Mouse (Mus musculus) heart, embryonic 11.5 days (tissue): ENCODE data around the gene Hus1. TPM values are rescaled to one million over a fixed set of nuclear protein-coding genes. Genes with fewer than 3 reads are reported as not detected.

ENCODE experiments used
- ATAC-seq: fragments of 200-750 bp; cut with Nextera tagmentation; replicated peaks from 2 replicates; pipeline ENCODE4 v1.8.0; 2017; ENCODE audit warnings: moderate library complexity; ENCODE audit not compliant: insufficient number of reproducible peaks, low FRiP score, low TSS enrichment
- H3K27ac ChIP-seq: fragments of 300-500 bp; sonication (generic); 2 replicates; pipeline ENCODE4 v1.5.1; 2014; ENCODE audit warnings: mild to moderate bottlenecking, low read depth, low read length
- H3K27me3 ChIP-seq: fragments of 300-500 bp; sonication (generic); 2 replicates; pipeline ENCODE4 v1.6.1; 2014; ENCODE audit warnings: mild to moderate bottlenecking, low read length, mixed read lengths; ENCODE audit not compliant: control insufficient read depth, insufficient read depth
- H3K36me3 ChIP-seq: fragments of 300-500 bp; sonication (generic); 2 replicates; pipeline ENCODE4 v1.6.1; 2014; ENCODE audit warnings: mild to moderate bottlenecking, low read length, moderate library complexity, mixed read lengths; ENCODE audit not compliant: control insufficient read depth, insufficient read depth
- H3K4me1 ChIP-seq: fragments of 300-500 bp; sonication (generic); 2 replicates; pipeline ENCODE4 v1.6.1; 2014; ENCODE audit warnings: low read length; ENCODE audit not compliant: control insufficient read depth, insufficient read depth
- H3K4me2 ChIP-seq: fragments of 300-500 bp; sonication (generic); 2 replicates; pipeline ENCODE4 v1.6.1; 2014; ENCODE audit warnings: mild to moderate bottlenecking, moderate library complexity
- H3K4me3 ChIP-seq: fragments of 300-500 bp; sonication (generic); 2 replicates; pipeline ENCODE4 v1.5.1; 2014; ENCODE audit warnings: low read depth, low read length
- H3K9ac ChIP-seq: fragments of 300-500 bp; sonication (generic); 2 replicates; pipeline ENCODE4 v1.6.1; 2014; ENCODE audit warnings: mild to moderate bottlenecking, low read depth, low read length, moderate library complexity
- H3K9me3 ChIP-seq: fragments of 300-500 bp; sonication (generic); replicated peaks from 2 replicates; pipeline ENCODE4 v1.6.1; 2016; ENCODE audit warnings: low read length; ENCODE audit not compliant: control insufficient read depth
- WGBS: fragments of 180-500 bp; shearing (Covaris S2); extraction: QIAGEN DNeasy Blood & Tissue Kit; methylation state at CpG from one replicate; pipeline ENCODE4 v1.1.7; 2014; ENCODE audit not compliant: insufficient replicate concordance; 5-methylcytosine and 5-hydroxymethylcytosine counted together
- polyA plus RNA-seq: library from polyadenylated mRNA; unstranded; fragments of >200 nt; fragmentation: Nextera tagmentation; extraction: Ambion mirVana; gene quantifications from 2 replicates; pipeline ENCODE4 v1.2.1, GENCODE M21; 2014

The Hus1 gene
- polyA plus RNA-seq, 1 experiment from 2014 or later, result 14.5 TPM

DNA sequence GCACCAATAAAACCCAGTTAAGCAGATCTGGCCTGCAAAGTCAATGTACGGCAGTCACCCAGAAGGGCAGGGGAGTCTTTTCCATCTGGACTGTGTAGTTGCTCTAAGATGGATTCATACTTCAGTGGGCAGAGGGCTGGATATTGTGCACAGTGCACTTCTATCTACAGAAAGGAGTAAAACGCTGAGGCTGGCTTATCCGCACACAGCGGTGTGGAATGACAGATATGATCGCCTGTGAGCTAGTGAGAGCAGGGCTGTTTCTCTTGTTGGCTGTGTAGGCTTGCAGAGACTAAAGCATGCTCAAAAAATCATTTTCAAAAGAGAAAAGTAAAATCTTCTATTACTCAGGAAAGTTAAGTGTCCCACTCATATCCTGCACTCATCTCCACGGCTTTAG is 38.9 kb downstream of the Hus1 start:
- 52% methylated on average over 6 of the region's 6 CpGs for WGBS
- ATAC-seq, result no peak
- Histone ChIP-seq H3K27me3 (no peaks in the 10 kb centered on the region), H3K4me1 (no peaks in the 10 kb centered on the region), H3K36me3 (no peaks in the 10 kb centered on the region), H3K27ac (no peak overlapping the region), H3K9ac (no peak overlapping the region), H3K9me3 (no peaks in the 10 kb centered on the region), H3K4me3 (no peak overlapping the region), H3K4me2 (no peak overlapping the region)

DNA sequence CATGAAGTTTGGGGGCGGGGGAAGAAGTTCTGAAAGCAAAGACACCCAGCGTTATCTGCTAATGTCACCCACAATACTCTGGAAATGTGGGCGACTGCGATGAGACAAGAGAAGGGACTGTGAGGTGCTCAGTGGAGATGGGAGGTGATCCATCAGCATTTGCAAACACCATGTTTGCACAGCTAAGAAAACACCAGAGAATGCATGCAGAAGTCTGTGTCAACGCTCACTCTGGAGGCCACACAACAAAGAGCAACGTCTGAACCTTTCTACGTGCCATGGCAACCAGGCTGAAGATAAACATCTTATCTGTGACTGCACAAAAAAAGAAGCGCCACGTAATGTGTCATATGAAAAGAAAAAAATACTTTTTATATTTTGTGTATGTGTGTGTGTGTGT is 40.5 kb downstream of the Hus1 start:
- no peaks in the 10 kb centered on the region for H3K27me3 ChIP-seq
- WGBS, result 64% methylated on average over 9 of the region's 9 CpGs
- no peak overlapping the region for H3K4me2 ChIP-seq
- H3K4me3 ChIP-seq, result no peak overlapping the region
- H3K27ac ChIP-seq, result no peak overlapping the region
- H3K36me3 ChIP-seq, result no peaks in the 10 kb centered on the region
- no peaks in the 10 kb centered on the region for H3K4me1 ChIP-seq
- no peak overlapping the region for H3K9ac ChIP-seq
- H3K9me3 ChIP-seq, result no peaks in the 10 kb centered on the region
- ATAC-seq, result no peak; the same call in 1 of the 2 replicates

DNA sequence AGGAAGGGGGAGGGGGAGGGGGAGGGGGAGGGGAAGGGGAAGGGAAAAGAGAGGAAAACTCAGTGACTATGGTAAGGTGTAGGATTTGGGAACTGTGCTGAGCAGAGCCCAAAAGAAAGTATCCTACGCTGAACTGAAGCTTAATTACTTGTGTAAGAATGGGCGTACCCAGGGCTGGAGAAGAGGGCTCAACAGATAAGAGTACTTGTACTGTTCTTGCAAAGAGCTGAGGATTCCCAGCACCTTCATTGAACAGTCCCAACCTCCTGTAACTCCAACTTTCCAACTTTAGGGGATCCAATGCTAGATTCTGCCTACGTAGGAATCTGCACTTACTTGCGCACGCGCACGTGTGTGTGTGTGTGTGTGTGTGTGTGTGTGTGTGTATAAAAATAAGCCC is 42.9 kb downstream of the Hus1 start:
- WGBS, result 91% methylated on average over 7 of the region's 7 CpGs
- Histone ChIP-seq H3K27ac (no peak overlapping the region), H3K9ac (no peak overlapping the region), H3K27me3 (no peaks in the 10 kb centered on the region), H3K4me1 (no peaks in the 10 kb centered on the region), H3K4me3 (no peak overlapping the region), H3K36me3 (no peaks in the 10 kb centered on the region), H3K4me2 (no peak overlapping the region), H3K9me3 (no peaks in the 10 kb centered on the region)
- no peak for ATAC-seq

DNA sequence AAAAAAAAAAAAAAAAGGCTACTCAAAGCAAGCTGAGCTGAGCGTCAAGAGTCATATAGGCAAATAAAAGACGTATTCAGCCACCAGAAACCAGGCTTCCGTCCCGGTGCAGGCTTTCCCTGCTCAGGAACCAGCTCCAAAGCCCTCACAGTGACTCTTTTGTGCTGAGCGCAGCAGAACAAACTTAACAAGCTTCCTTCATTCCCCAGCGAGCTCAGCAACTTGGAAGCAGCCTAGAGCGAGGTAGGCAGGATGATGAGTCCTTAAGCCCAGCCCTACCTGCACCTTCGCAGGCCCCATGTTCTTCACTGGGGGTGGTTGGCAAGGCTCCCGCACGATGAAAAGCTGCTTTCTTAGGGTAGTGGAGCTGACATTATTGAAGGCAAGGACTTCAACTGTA is 52.4 kb downstream of the Hus1 start:
- no peaks in the 10 kb centered on the region for H3K9me3 ChIP-seq
- H3K9ac ChIP-seq, result no peak overlapping the region
- no peak overlapping the region for H3K4me2 ChIP-seq
- ATAC-seq, result no peak
- WGBS, result 76% methylated on average over 10 of the region's 10 CpGs
- no peaks in the 10 kb centered on the region for H3K36me3 ChIP-seq
- H3K4me3 ChIP-seq, result no peak overlapping the region
- H3K4me1 ChIP-seq, result no peaks in the 10 kb centered on the region
- no peaks in the 10 kb centered on the region for H3K27me3 ChIP-seq
- no peak overlapping the region for H3K27ac ChIP-seq

DNA sequence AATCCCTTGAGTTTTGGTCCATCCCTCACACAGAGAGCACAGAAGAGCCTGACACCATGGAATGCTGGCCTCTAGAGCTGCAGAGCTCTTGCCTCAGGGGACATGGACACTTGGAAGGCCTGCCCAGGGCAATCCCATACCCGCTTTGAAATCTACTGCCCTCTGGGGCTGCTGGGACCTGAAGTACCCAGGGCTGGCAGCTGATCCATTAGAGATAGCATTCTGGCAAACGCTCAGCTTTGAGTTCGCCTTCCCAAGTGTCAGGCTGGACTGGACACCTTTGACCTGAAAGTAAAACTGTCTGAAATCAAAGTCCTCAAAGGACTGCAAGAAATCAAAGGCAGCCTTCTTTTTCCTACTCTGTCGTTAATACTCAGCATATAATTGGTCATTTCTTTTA is 52.9 kb downstream of the Hus1 start:
- H3K4me2 ChIP-seq, result no peak overlapping the region
- no peak overlapping the region for H3K27ac ChIP-seq
- H3K36me3 ChIP-seq, result no peaks in the 10 kb centered on the region
- H3K27me3 ChIP-seq, result no peaks in the 10 kb centered on the region
- ATAC-seq, result no peak
- no peaks in the 10 kb centered on the region for H3K4me1 ChIP-seq
- H3K9ac ChIP-seq, result no peak overlapping the region
- H3K9me3 ChIP-seq, result no peaks in the 10 kb centered on the region
- WGBS, result 55% methylated on average over 4 of the region's 4 CpGs
- no peak overlapping the region for H3K4me3 ChIP-seq

DNA sequence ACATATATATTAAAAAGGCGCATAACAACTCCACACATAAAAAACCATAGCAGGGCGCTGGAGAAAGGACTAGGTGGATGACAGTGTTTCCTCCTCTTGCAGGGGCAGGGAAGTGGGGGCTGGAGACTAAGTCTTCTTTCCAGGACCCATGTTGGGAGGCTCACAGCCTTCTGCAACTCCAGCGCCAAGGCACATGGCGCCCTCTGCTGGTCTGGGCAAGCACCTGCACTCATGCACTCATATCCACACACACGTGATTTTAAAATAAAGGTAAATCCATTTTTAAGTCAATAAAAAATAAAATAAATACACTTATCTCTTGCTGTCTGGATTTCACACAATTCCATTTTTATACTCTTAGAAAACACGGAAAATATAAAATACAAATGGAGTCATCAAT is 54.0 kb downstream of the Hus1 start:
- no peak for ATAC-seq
- H3K4me3 ChIP-seq, result no peak overlapping the region

DNA sequence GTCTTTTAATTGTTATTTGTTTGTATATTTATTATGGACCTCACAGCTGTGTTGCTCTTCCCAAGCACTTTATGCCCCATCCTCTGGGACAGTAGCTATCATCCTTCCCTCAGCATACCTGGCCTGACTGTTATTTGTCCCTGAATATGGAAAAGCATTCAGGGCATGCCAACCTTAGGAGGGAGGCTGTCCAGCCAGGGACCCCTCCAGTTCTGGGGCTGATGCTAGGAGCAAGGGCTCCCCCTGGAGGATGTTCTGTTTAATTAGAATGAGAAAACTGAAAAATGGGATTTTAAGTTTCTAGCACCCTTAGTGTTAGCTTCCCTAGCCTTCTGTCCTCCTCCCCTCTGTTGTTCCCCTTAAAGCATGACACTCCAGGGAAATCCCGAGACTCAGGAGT is 55.3 kb downstream of the Hus1 start:
- Histone ChIP-seq H3K9ac (no peak overlapping the region), H3K36me3 (no peaks in the 10 kb centered on the region), H3K4me1 (no peaks in the 10 kb centered on the region), H3K27ac (no peak overlapping the region), H3K4me3 (no peak overlapping the region), H3K9me3 (no peaks in the 10 kb centered on the region), H3K4me2 (no peak overlapping the region), H3K27me3 (no peaks in the 10 kb centered on the region)
- 4% methylated on average over 1 of the region's 1 CpGs for WGBS
- no peak for ATAC-seq

More for the DNA sequence above, 54.0 kb downstream of the Hus1 start:
- 63% methylated on average over 6 of the region's 6 CpGs for WGBS
- no peaks in the 10 kb centered on the region for H3K36me3 ChIP-seq
- H3K9ac ChIP-seq, result no peak overlapping the region
- no peaks in the 10 kb centered on the region for H3K27me3 ChIP-seq
- H3K27ac ChIP-seq, result no peak overlapping the region
- no peak overlapping the region for H3K4me2 ChIP-seq
- H3K4me1 ChIP-seq, result no peaks in the 10 kb centered on the region
- H3K9me3 ChIP-seq, result no peaks in the 10 kb centered on the region

DNA sequence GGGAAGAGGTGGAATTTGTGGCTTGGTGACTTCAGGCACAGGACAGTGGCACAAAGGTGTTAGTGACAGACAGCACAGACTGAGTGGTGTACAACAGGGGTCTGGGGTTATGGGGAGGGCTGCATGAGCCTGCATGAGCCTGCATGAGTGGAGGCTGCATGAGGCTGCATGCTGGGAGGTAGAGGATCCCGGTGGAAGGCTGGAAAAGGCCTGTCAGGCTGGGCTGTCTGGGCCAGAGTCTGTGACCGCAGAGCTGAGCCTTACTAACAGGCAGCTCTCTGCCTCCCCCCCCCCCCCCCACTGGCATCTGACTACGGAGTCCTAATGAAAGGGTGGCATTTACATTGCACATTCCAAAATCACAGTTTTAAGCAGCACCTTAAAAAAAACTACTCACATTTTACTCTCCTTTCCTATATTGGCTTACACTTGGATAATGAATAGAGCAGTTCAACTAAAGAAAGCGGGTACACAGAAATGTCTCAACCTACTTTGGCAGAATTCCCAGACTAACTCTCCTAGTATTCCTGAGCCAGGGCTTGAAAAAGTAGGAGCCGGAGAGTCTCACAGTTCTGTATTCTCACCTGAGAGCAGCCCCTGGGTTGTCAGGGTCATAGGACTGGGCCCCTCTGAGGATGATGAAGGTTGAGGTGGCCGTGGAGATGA is 61.1 kb downstream of the Hus1 start:
- Histone ChIP-seq H3K27me3 (no peaks in the 10 kb centered on the region), H3K9ac (no peak overlapping the region), H3K27ac (no peak overlapping the region), H3K9me3 (no peaks in the 10 kb centered on the region), H3K4me2 (no peak overlapping the region), H3K4me1 (peaks cover 4% of the 10 kb centered on the region; the same call in 1 of the 2 replicates), H3K36me3 (no peaks in the 10 kb centered on the region), H3K4me3 (no peak overlapping the region)
- WGBS, result 64% methylated on average over 6 of the region's 6 CpGs
- ATAC-seq, result no peak

DNA sequence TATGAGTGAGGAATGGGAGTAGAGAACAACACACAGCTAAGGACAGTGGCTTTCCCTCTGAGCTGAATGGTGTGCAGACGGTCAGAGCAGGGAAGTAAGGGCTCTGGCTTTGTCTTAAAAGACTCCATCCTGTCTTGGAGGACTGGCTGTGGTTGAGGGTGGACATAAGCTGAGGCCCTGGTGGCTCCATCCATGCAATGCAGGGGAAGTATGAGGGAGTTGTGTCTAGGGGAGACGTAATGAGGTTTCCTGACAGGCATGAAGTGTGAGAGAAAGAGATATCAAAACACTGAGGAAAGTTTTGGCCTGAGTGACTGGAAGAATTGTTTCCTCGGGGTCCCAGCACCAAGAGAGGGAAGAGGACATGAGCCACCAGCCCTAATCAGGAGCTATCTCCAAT is 62.1 kb downstream of the Hus1 start:
- Histone ChIP-seq H3K36me3 (no peaks in the 10 kb centered on the region), H3K9ac (no peak overlapping the region), H3K27me3 (no peaks in the 10 kb centered on the region), H3K9me3 (no peaks in the 10 kb centered on the region), H3K4me2 (no peak overlapping the region), H3K4me1 (peaks cover 4% of the 10 kb centered on the region; the same call in 1 of the 2 replicates), H3K27ac (no peak overlapping the region), H3K4me3 (no peak overlapping the region)
- WGBS, result 43% methylated on average over 3 of the region's 3 CpGs
- no peak for ATAC-seq
